Mouse (Mus musculus) liver, embryonic 14.5 days (tissue): Measurements from ENCODE around the gene Gm10447.

Experiments used
- CTCF ChIP-seq: IDR thresholded peaks from 2 replicates; pipeline ENCODE4 v1.5.1; 2016; ENCODE audit warnings: antibody characterized with exemption, low read depth, control low read depth
- EP300 ChIP-seq: IDR thresholded peaks from 2 replicates; pipeline ENCODE4 v1.6.1; 2016; ENCODE audit warnings: antibody characterized with exemption, low read depth

GRCm38 (mm10) chr11:53461727-53462126 is 4.8 kb upstream of the Gm10447 start:
- TF ChIP-seq CTCF: no peak
- no peak for TF ChIP-seq EP300
